Mouse (Mus musculus) liver, adult 2 months (tissue): ENCODE measurements at regions not wholly inside any gene's neighbourhood (a gene's known extent, or its start where the extent isn't known, plus 50 kb on each side); places are given as distances from the start of the nearest gene placed in this dataset.

ENCODE experiments used
- CTCF ChIP-seq: fragments of 200-500 bp; IDR thresholded peaks from 2 replicates; pipeline ENCODE4 v1.5.1; 2011; ENCODE audit warnings: low read depth, low read length, control low read depth
- POLR2A ChIP-seq: fragments of 200-500 bp; IDR thresholded peaks from 2 replicates; pipeline ENCODE4 v1.6.1; 2011; ENCODE audit warnings: low read length, control low read depth; ENCODE audit not compliant: insufficient read depth; ENCODE audit errors: extremely low read depth

- TF ChIP-seq CTCF (no peak), POLR2A (no peak)
Observed at GRCm38 (mm10) chr1:137331746-137332107, 371.5 kb upstream of the Nr5a2 start.
